ENCODE assay signal across 9 mouse cellular contexts in the genomic region with DNA sequence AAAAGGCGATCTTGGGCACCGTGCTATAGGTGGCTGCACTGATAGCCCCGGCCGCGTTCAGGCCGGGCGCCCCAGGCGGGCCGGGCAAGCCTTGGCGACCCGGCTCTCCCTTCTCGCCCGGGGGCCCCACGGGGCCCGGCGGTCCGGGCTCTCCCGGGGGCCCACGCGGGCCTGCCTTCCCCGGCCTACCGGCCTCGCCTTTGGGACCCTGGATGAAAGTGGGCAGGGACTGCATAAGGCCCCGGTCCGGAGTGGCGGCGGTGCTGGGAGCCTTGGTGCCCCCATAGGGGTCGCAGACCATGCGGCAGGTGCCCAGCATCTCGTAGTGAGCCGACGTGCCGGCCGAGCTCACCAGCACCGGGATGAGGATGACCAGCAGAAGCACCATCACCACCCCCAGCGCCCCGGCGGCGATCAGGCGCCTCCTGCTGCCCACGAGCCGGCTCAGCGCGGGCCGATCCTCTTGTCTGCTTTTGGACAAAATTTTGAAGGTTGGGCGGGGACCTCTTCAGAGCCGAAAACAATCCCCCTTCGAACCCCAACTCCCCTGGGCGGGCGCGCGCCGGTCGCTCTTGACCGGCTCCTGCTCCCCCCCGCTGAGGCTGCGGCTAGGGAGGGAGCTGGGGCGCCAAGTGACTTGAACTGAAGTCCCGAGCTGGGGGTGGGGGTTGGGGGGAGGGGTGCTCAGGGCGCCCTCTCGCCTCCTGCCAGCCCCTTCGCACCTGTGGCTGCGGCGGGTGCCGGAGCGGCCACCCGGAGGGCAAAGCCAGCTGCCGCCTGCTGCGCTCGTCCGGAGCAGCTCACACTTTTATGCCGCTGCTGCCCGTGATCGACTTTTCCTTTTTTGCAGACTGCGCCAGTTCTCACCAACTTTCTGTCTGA. TPM values are rescaled to one million over a fixed set of nuclear protein-coding genes. Genes with fewer than 3 reads are reported as not detected.
DNase-seq lines count a peak whose midpoint lies in the region; ATAC-seq and TF ChIP-seq lines count a peak whose summit lies in the region.
"Had no signal": no experiment of that assay in that cellular context is flagged by ENCODE, and none has a peak within 500 bp of the region (broad histone marks: within the 10 kb centered on the region; RNA-seq: fewer than 3 reads in every experiment).

No protein-coding gene starts in this region.

- peak overlapping the region; percentile 65 for H3K9ac ChIP-seq in limb, embryonic 13.5 days

- no peak overlapping the region for H3K27ac ChIP-seq in limb, embryonic 13.5 days

- H3K79me2 ChIP-seq in myocyte (ENCODE audit: control insufficient read depth, insufficient read depth), result no peaks in the 10 kb centered on the region

- ATAC-seq in erythroblast, adult 5-6 weeks (replicated peaks; ENCODE audit: low FRiP score, poor library complexity, severe bottlenecking), result no peak
- ATAC-seq in limb, embryonic 13.5 days (ENCODE audit: low FRiP score, low read depth), result peak; percentile 45

- H3ac ChIP-seq in myocyte (ENCODE audit: control insufficient read depth, insufficient read length), result peak overlapping the region; percentile 22

- H3K27me3 ChIP-seq in erythroblast, embryonic 14.5 days (ENCODE audit: control insufficient read depth), result peaks cover 58% of the 10 kb centered on the region
- H3K27me3 ChIP-seq in limb, embryonic 13.5 days, result peaks cover 52% of the 10 kb centered on the region
- peaks cover 21% of the 10 kb centered on the region for H3K27me3 ChIP-seq in myocyte (ENCODE audit: control insufficient read depth, insufficient read depth, insufficient read length)

- H3K4me1 ChIP-seq in erythroblast, embryonic 14.5 days (ENCODE audit: control insufficient read depth), result no peaks in the 10 kb centered on the region
- H3K4me1 ChIP-seq in limb, embryonic 13.5 days, result peaks cover 26% of the 10 kb centered on the region

- H3K4me3 ChIP-seq in erythroblast, embryonic 14.5 days (replicated peaks), result peak overlapping the region; percentile 12
- H3K4me3 ChIP-seq in limb, embryonic 13.5 days, result peak overlapping the region; percentile 60
- H3K4me3 ChIP-seq in myocyte, result no peak overlapping the region

- H3K36me3 ChIP-seq in erythroblast, embryonic 14.5 days (ENCODE audit: control insufficient read depth), result no peaks in the 10 kb centered on the region
- H3K36me3 ChIP-seq in limb, embryonic 13.5 days, result no peaks in the 10 kb centered on the region
- no peaks in the 10 kb centered on the region for H3K36me3 ChIP-seq in myocyte (ENCODE audit: control insufficient read depth, insufficient read depth)
- H3K36me3 ChIP-seq: G1E had no signal

- no peaks in the 10 kb centered on the region; the same call in 1 of the 2 replicates for H3K9me3 ChIP-seq in erythroblast, embryonic 14.5 days (ENCODE audit: control insufficient read depth, low read length)
- no peaks in the 10 kb centered on the region for H3K9me3 ChIP-seq in limb, embryonic 13.5 days
- H3K9me3 ChIP-seq: G1E had no signal

- H3K4me2 ChIP-seq in limb, embryonic 13.5 days (replicated peaks), result peak overlapping the region; percentile 99
- H3K4me2 ChIP-seq in myocyte (ENCODE audit: low read depth), result peak overlapping the region; percentile 70

- under 1% methylated on average over 67 of the region's 75 CpGs for WGBS in limb, embryonic 13.5 days

- TF ChIP-seq POLR2A in myocyte (IDR thresholded peaks at IDR 0.05; ENCODE audit: insufficient read length, low read depth), result no peak

- peak; percentile 63 for DNase-seq in embryo, embryonic 11 days
- DNase-seq in heart, adult 18-20 months, result peak; percentile 22 to 32
- DNase-seq in kidney, adult 18-20 months, result peak; percentile 49
- peak; percentile 53 for DNase-seq in thymus, postnatal 14 days

TF ChIP-seq in myocyte, 11 proteins besides CTCF, POLR2A, EP300 and RAD21:
- TF ChIP-seq SRF (IDR thresholded peaks at IDR 0.05; ENCODE audit: control insufficient read depth, insufficient read length, low read depth), result no peak
- no peak for TF ChIP-seq TCF12 (IDR thresholded peaks at IDR 0.05; ENCODE audit: insufficient read depth, poor library complexity, severe bottlenecking)
- no peak for TF ChIP-seq TCF3 (IDR thresholded peaks at IDR 0.05; ENCODE audit: insufficient read length, low read depth)
- peak in 2 of 3 experiments; percentile 30 to 56 for TF ChIP-seq MYOD1 (IDR thresholded peaks at IDR 0.05; ENCODE audit: control insufficient read depth in 1 of 3, insufficient read length in 2 of 3, low read depth in 2 of 3)
- TF ChIP-seq MYOG (IDR thresholded peaks at IDR 0.05; ENCODE audit: control insufficient read depth in 1 of 3, insufficient read depth in 1 of 3, insufficient read length in 2 of 3, low read depth in 2 of 3), result peak in 2 of 3 experiments; percentile 24 to 69
- TF ChIP-seq CEBPB (IDR thresholded peaks at IDR 0.05; ENCODE audit: insufficient read depth, poor library complexity, severe bottlenecking), result no peak
- TF ChIP-seq MAX (IDR thresholded peaks at IDR 0.05; ENCODE audit: low read depth), result no peak
- TF ChIP-seq POLR2AphosphoS2 (IDR thresholded peaks at IDR 0.05; ENCODE audit: insufficient read length, low read depth), result no peak
- no peak for TF ChIP-seq E2F4 (IDR thresholded peaks at IDR 0.05; ENCODE audit: insufficient read depth)
- no peak for TF ChIP-seq USF1 (IDR thresholded peaks at IDR 0.05; ENCODE audit: low read depth)

RNA-seq across cellular contexts. Expression of a gene that starts 0.9 kb away (rescaled TPM):
- not detected in 2 replicates for polyA plus RNA-seq in erythroblast, embryonic 14.5 days (2012)
- not detected in 2 replicates for total RNA-seq in erythroblast, adult 5-6 weeks (2015; ENCODE audit: low replicate concordance)
- total RNA-seq in erythroblast, adult 5-6 weeks (2017; ENCODE audit: low replicate concordance), result not detected in 2 replicates
- under 1 TPM; 0.10 to 0.21 TPM for total RNA-seq in heart, adult 18-20 months (2021)
- 0.80 and 1.0 TPM in 2 replicates for polyA plus RNA-seq in limb, embryonic 13.5 days (2015; fragmentation: Nextera tagmentation; extraction: Ambion mirVana)
- 0.04 TPM for polyA plus RNA-seq in myocyte (2012; fragmentation: generic; extraction: Trizol)
- polyA plus RNA-seq: G1E had no signal
